Mouse (Mus musculus) fibroblast of lung, adult 2 months (primary cell): ENCODE data around the gene Iqgap1.
"Not testable (repeated sequence)": the region's sequence is repeated elsewhere in the genome, so short reads cannot be mapped to it uniquely, and the experiment has no call there.

Experiments
- DNase-seq: peaks from one replicate; pipeline ENCODE4 v3.0.0-alpha.2; 2011; ENCODE audit warnings: low read depth

Gene Iqgap1

DNA sequence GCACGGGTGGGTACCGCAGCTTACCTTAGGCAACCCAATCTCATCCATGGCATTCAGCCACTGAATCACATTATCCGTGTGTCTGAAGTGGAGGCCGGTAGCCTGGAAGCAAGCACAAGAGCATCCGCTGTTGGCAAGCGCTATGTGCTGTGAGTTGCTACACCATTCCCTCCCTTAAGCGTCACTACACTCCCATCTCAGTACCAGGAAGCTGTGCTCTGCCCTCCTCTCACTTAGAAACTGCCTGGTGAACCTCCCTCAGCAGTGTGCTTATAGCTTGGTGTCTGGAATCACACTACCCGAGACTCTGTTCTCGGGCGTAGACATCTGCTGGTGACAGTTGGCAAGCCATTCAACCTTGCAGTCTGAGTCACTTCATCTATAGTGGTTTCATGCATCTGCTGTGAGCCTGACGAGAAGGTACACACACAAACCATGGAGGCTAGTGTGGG is 58.9 kb downstream of the Iqgap1 start:
- no peak for DNase-seq

DNA sequence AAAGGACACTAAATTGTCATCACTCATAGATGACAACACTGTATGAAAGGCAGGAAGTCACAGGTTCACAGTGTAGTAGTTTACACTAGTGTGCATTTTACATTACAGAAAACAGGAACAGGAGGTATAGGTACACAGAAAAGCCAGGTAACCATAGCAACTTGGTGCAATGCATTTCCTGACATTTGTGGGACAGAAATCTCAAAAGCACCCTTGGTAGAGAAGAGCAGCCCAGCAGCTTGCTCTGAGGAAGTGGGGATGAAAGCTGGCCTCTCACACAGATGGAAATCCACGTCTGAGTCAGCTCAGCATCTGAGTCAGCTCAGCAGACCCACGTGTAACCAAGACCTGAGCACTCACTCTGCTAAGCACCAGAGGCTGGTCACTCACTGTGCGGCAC is 59.7 kb downstream of the Iqgap1 start:
- no peak for DNase-seq

DNA sequence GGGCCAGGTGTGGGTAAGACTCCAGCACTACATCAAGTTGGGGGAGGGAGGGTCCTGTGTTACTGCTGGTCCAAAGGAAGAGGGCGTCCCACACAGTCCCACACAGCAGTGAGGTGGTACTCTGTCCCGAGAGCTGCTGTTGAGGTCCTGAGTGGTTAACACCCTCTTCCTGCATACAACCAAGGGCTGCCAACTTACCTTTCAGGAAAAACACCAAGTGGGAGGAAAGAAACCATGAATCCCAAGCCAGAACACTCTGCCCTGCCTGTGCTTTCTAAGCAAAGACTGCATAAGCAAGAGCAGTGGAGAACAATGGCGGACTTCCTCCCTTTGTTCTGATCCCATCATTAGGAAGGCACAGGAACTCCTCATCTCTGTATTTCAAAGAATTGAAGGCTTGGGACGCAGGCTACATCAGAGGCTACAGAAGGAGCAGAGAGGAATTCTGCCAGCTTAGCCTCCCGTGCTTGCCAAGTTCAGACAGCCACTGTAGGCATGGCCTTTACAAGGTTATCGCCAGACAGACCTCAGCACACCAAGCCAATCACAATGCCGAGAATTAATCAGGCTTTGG is 61.8 kb downstream of the Iqgap1 start:
- no peak for DNase-seq

DNA sequence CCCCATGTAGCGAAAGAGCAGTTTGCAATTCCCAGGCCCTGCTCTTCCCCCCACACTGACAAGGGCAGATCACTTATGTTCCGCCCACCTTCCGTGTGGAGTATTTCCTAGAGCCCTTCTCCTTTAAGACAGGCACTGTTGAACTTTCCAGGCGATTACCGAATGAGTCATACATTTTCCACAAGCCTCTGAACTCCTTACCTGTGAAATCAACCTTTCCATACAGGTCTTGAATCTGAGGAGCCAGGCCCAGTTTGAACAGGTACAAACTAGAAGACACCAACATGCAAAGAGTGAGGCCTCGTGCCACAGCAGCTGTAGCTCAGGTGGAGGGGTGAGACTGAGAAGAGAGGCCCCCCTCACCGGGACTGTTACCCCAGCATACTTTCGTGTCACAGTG is 63.5 kb downstream of the Iqgap1 start:
- DNase-seq = no peak

DNA sequence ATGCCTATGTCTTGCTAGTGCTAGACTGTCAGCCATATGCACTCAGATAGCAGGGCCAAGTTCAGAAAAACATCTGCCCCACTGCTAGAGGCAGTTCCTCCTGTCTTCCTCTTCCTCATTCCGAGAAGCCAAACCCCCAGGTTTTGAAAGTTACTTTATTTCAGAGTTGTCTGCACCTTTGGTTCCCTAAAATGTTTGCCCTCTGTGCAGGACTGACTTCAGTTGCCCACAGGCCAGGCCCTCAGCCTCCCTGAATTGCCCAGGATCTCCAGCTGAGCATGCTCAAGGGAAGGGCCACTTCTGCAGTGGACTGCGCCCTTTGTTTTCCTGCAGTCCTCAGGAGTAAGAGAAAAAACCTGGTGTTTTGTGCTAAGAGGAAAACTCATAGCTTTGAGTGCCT is 71.7 kb downstream of the Iqgap1 start:
- no peak for DNase-seq

DNA sequence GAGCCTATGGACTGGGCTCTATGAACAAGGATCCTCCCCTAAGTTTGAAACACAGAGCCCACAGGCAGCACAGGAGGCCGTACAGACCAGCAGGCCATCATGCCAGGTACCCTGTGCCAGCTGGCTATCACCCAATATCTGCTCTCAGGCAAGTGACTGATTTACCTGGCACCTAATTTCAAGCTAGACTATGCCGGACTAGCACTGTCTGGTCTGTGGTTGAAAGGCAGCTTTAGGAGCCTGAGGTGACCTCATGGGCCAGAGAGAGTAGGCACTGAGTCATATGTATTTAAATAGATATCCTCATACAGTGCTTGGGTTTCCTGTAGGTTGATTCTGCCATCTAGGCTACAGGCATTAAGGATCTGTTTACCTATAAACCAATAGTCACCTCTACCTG is 72.2 kb downstream of the Iqgap1 start:
- no peak for DNase-seq

DNA sequence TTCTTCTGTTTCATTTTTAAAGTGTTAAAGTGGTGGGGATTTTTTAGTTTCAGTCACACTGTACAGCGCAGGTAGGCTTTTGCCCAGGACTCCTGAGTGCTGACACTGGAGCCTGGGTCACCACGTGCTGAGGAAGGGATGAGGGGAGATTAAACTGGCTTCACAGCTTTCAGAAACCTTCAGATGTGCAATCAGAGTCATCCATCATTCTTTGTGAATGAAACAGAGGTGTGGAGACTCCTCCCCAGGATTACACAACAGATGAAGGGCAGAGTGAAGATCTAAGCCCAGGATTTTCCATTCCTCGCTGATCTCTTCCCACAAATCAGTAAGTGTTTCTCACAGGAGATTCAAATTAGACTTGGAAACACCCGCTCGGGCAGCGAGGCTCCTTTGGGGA is 76.2 kb downstream of the Iqgap1 start:
- DNase-seq = no peak

DNA sequence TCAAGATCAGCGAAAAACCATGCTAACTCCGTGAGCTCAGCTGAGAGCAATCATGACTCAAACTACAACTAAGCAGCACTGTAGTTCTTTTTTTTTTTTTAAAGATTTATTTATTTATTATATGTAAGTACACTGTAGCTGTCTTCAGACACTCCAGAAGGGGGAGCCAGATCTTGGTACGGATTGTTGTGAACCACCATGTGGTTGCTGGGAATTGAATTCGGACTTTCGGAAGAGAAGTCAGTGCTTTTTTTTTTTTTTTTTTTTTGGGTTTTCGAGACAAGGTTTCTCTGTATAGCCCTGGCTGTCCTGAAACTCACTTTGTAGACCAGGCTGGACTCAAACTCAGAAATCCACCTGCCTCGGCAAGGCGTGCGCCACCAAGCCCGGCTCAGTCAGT is 76.7 kb downstream of the Iqgap1 start:
- DNase-seq = not testable (repeated sequence)

DNA sequence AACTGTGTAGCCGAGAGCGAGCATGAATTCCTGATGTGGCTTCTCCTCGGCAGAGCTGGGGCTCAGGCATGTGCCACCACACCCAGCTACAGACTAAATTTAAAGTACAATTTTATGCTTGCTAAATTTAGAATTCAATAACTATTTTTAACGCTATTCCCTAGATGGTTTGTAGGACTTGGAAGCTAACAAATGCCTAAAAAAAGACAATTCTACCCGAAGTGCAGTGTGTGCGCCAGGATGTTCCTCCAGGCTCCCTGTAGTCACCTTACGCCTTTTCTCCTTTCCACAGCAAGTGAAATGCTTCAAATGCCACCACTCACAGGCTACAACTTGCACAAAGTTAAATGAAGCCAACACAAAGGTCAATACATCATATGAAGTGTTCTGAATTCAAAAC is 78.4 kb downstream of the Iqgap1 start:
- DNase-seq = no peak

DNA sequence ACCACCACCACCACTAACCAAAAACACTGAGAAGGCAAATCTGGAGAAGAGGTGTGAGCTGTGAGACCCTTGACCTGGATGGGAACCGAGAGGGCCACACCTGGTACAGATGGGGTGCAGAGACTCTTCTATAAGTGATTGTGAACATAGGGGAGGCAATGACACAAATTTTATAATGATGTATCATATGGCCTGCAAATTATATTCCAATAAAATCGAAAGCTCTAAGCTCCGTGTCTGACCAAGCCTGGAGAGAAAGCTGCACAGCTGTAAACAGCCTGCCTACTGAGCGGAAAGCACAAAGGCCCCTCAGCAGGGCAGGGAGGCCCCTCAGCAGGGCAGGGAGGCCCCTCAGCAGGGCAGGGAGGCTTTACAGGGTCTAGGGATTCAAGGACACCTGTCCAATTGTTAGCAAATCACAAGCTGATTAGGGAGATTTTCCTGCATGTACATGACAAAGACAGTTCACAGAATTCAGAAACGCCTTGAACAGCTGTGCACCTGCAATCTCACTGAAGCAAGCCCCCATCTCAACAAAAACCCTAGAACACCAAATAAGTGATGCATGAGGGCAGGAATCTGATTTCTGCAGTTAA is 79.5 kb downstream of the Iqgap1 start:
- no peak for DNase-seq

DNA sequence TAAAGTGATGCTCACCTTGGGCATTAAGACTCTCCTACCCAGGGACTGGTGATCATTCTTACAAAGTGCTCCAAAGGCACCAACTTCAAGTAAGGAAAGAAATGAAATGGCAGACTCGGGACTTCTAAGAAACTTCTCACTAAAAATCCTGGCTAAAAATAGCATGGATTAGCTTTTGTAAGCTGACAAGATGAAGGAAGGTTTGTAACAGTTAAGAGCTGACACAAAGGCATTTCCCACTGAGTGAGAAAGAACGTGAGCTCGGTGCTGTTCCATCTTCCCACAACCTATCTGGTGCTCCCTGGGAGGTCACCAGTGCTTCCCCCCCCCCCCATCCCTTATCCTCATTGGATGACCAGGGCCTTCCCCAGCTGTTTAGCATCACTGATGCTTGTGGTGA is 80.0 kb downstream of the Iqgap1 start:
- no peak for DNase-seq

DNA sequence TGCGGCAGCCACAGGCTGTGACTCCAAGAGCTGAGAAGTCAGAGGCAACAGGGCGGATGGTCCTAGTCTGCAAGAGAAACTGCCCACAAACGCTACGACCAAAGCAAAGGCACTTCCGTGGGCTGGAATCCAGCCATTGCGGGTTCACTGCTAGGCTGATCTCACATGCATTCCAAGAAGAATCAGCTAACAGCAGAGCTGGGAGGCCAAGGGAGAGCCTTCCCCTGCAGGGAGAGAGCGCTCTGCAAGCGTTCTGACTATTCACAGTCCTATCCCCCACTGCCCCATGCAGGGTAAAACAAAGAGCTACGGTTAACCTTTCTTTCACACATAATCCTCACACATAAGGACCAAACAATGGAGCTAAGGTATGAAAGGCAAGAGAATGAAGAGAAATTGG is 80.5 kb downstream of the Iqgap1 start:
- peak; percentile 72 for DNase-seq

DNA sequence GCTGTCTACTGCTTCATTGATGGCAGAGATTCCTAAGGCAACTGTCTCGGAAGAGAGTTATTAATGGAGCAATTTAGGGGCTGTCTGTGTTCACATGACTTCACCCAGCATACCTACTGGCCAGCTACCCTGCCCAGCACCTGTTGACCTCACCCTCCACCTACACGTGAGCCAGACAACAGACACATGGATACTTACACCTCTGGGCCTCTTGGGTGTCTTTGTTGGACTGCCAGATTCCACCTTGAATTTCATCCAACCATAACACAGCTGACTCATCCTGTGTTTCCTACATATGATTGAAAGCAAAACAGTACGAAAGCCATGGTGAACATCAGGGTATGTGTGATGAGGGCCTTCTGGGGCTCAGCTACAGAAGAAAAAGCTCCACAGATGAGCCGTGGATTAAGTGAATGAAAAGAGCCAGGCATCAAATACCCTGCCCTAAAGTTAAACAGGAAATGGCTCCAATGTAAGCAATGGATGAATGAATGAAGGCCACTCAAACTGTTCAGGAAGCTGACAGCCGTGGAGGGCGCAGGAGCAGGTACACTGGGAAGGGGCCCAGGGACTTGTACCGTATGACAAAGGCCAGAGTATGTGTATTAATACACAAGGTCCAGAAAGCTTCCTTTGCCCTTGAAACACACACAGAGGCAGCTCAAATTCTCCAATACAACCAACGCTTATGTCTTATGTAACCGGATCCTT is 81.7 kb downstream of the Iqgap1 start:
- no peak for DNase-seq

DNA sequence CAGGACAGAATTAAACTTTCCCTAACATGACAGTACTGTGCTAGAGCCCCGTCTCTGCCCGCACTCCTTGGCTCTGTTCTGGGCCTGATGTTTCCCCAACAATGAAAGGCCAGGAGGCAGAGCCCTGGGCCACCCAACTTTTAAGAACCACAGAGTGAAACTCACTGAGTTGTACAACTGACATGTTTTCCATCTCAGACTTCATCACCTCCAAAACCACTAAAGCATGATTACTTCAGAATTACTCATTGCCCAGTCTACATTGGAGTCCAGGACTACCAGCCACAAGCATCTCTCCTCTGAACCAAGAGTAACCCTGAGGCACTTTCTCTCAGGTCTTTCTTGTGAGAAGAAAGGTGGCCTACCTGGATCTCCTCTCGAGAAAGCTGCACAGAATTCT is 83.1 kb downstream of the Iqgap1 start:
- DNase-seq = peak; percentile 46

DNA sequence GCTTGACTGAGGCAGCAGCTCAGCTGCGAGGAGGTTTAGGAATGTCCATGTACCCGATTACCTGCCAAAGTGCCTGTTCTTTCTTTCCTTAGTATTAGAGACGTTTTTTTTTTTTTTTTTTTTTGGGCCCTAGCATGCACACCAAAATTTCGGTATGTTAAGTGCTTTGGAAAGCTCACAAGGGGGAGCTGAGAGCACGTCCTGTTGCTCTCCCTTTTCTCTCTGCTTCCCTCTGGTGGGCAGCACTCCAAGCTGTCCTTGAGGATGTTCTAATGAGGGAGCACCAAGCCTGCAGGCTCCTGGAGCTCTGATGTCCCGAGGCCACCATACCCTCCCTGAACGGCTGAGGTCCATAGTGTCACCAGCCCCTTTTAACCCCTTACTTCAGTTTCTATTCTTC is 84.8 kb downstream of the Iqgap1 start:
- no peak for DNase-seq

DNA sequence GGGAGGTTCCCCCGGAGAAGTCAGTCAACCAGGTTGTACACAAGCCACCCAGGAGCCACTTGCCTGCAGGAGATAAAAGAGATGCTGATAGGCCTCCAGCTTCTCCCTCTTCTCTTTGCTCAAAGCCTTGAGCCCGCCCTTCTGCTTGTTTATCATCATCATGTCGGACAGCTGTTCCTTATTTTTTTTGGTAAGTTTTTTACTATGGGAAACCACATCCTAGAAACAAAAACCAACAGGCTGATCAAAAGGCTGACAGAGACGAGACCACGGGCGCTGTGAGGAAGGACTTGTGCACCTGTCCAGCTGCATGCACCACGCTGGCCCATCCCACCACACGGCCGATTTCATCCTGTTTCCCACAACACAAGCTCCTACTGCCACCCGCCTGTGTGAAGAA is 89.6 kb downstream of the Iqgap1 start:
- DNase-seq = no peak

DNA sequence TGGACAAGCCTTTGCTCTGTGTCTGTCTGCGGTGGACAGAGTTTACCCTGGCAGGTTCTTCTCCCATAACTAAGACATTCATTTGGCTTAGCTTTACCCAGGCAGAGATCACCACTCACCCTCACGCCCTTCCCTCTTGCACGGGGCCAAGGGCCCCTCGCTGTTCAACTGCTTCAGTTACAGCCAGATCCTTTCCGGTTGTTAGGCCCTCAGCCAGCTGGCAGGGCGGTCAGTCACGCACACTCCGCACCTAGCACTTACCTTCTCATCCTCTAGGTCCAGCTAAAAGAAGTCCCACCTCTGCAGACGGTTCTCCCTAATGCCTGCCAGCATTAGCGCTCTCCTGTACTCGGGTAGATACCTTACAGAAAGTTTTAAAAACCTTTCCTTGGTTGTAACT is 92.8 kb downstream of the Iqgap1 start:
- no peak for DNase-seq

DNA sequence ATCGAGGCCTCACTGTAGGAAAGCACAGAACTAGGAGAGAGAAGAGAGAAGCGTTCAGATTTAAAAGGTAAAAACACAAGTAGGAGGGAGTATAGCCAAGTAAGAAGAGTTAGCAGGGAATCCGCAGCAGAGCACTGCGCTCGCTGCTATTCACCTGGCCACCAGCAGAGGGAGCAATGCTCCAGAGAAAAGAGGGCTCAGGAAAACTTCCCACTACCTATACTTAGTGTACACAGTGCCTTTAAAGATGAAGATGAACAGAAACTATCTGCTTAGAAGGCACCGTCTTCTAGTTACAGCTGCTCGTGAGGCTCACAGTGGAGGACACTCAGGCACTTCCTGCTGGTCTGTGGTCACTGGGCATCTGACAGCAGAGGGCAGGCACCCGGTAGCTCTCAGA is 96.1 kb downstream of the Iqgap1 start:
- peak; percentile 23 for DNase-seq

DNA sequence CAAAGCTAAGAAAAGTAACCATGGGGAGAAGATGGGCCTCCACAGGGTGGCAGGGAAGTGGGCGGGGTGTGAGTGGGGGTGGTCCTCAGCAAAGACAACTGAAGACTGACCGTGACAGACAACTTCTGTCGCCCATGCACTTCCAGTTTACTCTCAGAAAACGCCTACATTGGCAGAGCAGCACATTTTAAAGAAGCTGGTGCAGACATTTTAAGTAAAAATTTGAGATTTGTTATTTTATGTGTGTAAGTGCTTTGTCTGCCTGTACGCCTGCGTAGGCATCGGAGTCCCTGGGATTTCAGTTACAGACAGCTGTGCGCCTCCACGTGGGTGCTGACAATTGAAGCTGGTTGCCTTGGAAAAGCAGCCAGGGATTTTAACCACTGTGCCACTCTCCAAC is 104.7 kb downstream of the Iqgap1 start:
- DNase-seq = no peak

DNA sequence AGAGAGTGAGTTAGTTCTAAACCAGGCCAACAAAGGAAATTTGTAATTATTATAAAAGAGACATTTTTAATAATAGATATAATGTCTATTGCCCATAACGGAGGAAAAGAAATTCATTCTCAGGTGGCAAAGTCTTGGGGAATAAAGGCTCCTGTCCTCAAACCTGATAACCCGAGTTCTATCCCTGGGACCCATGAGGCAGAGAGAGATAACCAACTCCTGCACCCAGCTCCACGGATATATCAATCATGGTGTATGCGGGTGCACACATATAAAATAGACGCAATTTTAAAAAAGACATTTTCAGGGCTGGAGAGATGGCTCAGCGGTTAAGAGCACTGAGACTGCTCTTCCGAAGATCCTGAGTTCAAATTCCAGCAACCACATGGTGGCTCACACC is 106.2 kb downstream of the Iqgap1 start:
- DNase-seq = no peak

DNA sequence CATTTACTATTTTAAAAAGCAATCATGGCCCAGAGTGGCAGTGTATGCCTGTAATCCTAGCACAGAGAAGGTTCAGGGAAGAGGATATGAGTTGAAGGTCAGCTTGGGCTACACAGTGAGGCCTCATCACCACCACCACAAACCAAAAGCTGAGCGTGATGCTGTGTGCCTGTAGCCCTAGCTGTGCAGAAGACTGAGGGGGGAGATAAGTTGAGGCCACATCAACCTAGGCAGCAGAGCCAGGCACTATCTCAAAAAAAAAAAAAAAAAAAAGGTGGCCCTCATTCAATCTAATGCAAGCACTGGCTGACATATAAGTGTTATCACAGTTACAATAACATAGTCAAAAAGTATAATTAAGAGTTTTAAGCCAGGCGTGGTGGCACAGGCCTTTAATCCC is 106.7 kb downstream of the Iqgap1 start:
- DNase-seq = no peak

DNA sequence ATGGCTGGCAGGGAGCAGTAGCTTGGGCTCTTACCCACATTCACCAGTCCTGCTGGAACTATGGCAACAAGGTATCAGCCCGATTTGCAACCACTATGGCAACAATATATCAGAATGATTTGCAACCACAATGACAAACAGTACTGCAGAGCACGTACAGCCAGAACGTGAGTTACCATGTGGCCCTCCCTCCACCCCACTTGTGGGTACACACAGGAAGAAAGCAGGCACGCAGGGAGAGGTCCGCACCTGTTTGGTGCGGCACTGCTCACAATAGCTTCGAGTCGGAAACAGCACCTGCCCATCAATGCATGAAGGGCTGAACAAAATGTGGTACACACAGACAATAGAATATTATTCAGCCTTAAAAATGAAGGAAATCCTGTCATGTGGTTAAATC is 107.3 kb downstream of the Iqgap1 start:
- DNase-seq = no peak

DNA sequence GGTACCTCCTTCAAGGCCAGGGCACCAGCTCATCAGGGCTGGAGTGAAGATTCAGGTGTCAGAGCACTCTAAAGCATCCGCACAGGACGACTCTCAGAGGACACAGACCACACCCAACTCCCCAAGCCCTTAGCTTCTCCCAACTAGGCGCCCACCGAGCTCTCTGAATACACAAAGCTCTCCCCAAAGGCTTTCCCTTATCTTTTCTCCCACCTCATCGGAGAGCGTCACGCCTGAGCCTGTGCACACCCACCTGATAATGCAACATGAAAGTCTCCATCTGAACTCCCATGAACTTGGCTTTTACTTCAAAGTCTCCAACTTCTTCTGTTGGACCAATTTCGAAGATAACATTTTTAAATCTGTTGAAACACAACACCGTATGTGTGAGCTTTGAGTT is 109.0 kb downstream of the Iqgap1 start:
- DNase-seq = no peak

DNA sequence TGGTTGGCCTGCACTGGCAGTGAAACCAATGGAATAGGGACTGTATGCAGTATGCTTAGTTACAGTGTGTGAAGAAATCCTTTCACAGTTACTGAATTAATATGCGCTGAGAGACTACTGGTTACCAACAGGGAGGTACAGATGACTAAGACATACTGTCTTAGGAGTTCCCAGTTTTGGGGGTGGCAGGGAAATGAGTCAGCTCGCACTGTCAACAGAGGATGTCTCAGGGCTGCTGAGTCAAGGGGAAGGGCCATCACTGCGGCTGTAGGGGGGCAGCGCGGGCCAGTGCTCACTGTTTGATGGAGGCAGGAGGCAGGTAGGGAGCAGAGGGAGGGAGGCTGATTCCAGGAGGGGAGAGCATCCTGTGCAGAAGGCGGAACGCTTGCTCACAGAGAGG is 110.5 kb downstream of the Iqgap1 start:
- DNase-seq = peak; percentile 33
